Mouse (Mus musculus): ENCODE results near the gene Vapa.

DNA sequence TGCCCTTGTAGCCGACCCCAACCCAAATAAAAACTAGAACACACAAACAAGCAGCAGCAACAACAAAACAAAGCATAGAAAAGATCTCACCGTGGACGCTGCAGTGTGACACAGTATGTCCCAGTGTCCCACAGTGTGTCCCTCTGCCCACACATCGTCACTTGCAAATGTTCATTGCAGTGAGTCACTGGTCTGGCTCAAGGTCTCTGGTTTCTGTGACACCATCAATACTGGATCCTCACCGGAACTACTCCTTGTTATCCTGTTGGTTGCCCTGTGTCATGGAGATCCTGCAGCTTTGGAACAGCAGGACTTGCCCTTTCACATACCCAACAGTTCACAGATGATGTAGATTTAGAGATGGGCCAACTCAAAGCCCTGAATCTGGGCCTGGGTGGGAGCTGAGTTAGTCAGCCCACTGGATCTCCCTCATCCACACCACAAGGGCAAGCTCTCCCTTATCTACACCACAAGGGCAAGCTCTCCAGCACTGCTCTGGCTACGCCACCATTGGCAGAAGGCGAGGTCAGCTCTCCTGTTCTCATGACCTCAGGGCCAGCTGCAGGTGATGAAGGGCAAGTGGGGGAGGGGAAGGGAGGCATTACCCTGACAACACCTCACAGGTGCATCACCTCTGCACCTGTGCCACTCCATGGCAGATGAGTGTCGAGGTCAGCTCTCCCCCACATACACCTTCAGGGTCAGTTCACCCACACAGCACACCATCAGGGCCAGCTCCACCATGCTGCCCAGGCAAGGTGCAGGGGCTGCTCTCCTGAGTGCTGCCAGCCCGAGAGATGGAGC is 35.2 kb upstream of the Vapa start:
- TF ChIP-seq CTCF (IDR thresholded peaks at IDR 0.05; ENCODE audit: extremely low read depth, insufficient read length, insufficient replicate concordance, low read depth, low read length) (no peak), POLR2A (IDR thresholded peaks at IDR 0.05; ENCODE audit: low read depth, low read length) (no peak)

Measured in small intestine, adult 2 months (tissue).